Mouse (Mus musculus) adrenal gland, postnatal 14 days (tissue): ENCODE results near the gene Arl2. TPM values are rescaled to one million over a fixed set of nuclear protein-coding genes. Genes with fewer than 3 reads are reported as not detected.

ENCODE experiments used
- total RNA-seq: library from RNA; stranded (reverse); gene quantifications from 2 replicates; pipeline ENCODE4 v1.2.3, GENCODE M21; 2021

Arl2 gene
- total RNA-seq, 1 experiment from 2014 or later: 61.2 TPM

Other genes starting within 250 kb of the Arl2 start
- gene Tigd3, start 247.4 kb downstream of the Arl2 start, total RNA-seq: 1.4 and 1.7 TPM in 2 replicates
- 118 and 119 TPM in 2 replicates for gene Dpf2, start 228.5 kb downstream of the Arl2 start, total RNA-seq
- gene Cdc42ep2, start 216.7 kb downstream of the Arl2 start, total RNA-seq: 9.6 and 9.7 TPM in 2 replicates
- gene Pola2, start 177.3 kb downstream of the Arl2 start, total RNA-seq: 24.6 and 28.4 TPM in 2 replicates
- gene Slc22a20, start 155.4 kb downstream of the Arl2 start, total RNA-seq: not detected in 2 replicates
- gene Capn1, start 125.7 kb downstream of the Arl2 start, total RNA-seq: 28.5 and 41.5 TPM in 2 replicates
- 53.2 and 54.8 TPM in 2 replicates for gene Syvn1, start 95.0 kb downstream of the Arl2 start, total RNA-seq
- gene Mrpl49, start 83.8 kb downstream of the Arl2 start, total RNA-seq: 59.7 and 68.2 TPM in 2 replicates
- gene Fau, start 83.7 kb downstream of the Arl2 start, total RNA-seq: 956 and 1,133 TPM in 2 replicates
- gene Znhit2, start 80.4 kb downstream of the Arl2 start, total RNA-seq: 24.9 and 25.3 TPM in 2 replicates
- 9.5 and 19.3 TPM in 2 replicates for gene Tm7sf2, start 73.2 kb downstream of the Arl2 start, total RNA-seq
- 44.9 and 47.9 TPM in 2 replicates for gene Vps51, start 64.3 kb downstream of the Arl2 start, total RNA-seq
- not detected in 2 replicates for gene Tmem262, start 61.5 kb downstream of the Arl2 start, total RNA-seq
- gene Gm28374, start 59.3 kb downstream of the Arl2 start, total RNA-seq: not detected in 2 replicates
- gene Zfpl1, start 56.6 kb downstream of the Arl2 start, total RNA-seq: 31.0 and 33.5 TPM in 2 replicates
- 5.5 and 5.7 TPM in 2 replicates for gene Cdca5, start 56.6 kb downstream of the Arl2 start, total RNA-seq
- gene AC131692.1, start 47.1 kb downstream of the Arl2 start, total RNA-seq: 0.56 and 0.60 TPM in 2 replicates
- 0.33 TPM in 1 of 2 replicates, not detected in the other for gene Naaladl1, start 35.8 kb downstream of the Arl2 start, total RNA-seq
- 12.9 and 15.4 TPM in 2 replicates for gene Sac3d1, start 22.9 kb downstream of the Arl2 start, total RNA-seq
- 21.7 and 23.6 TPM in 2 replicates for gene Snx15, start 13.2 kb downstream of the Arl2 start, total RNA-seq
- gene Batf2, start 565 bp downstream of the Arl2 start, total RNA-seq: 0.52 and 1.5 TPM in 2 replicates
- 1.0 and 1.2 TPM in 2 replicates for gene Majin, start 42.8 kb upstream of the Arl2 start, total RNA-seq
- 19.6 and 20.2 TPM in 2 replicates for gene Gpha2, start 84.8 kb upstream of the Arl2 start, total RNA-seq
- gene Ppp2r5b, start 94.3 kb upstream of the Arl2 start, total RNA-seq: 64.8 and 67.0 TPM in 2 replicates
- gene Atg2a, start 100.1 kb upstream of the Arl2 start, total RNA-seq: 27.5 and 30.6 TPM in 2 replicates
- 116 and 118 TPM in 2 replicates for gene Ehd1, start 135.2 kb upstream of the Arl2 start, total RNA-seq
- 9.9 and 11.5 TPM in 2 replicates for gene Cdc42bpg, start 164.9 kb upstream of the Arl2 start, total RNA-seq
- gene Men1, start 193.4 kb upstream of the Arl2 start, total RNA-seq: 35.4 and 42.6 TPM in 2 replicates
- gene Map4k2, start 199.6 kb upstream of the Arl2 start, total RNA-seq: 39.6 and 70.3 TPM in 2 replicates
- gene Sf1, start 222.1 kb upstream of the Arl2 start, total RNA-seq: 210 and 223 TPM in 2 replicates
- 64.2 and 85.7 TPM in 2 replicates for gene Pygm, start 242.9 kb upstream of the Arl2 start, total RNA-seq